Mouse (Mus musculus) heart, adult 2 months (tissue): Measurements from ENCODE around the gene Gnb4. TPM values are rescaled to one million over a fixed set of nuclear protein-coding genes. Genes with fewer than 3 reads are reported as not detected.
A peak's percentile ranks its signal among the peaks of the same experiment; 100 is the strongest.

ENCODE experiments used
- DNase-seq, 2 experiments: peaks; one replicate each; pipeline ENCODE4 v3.0.0; 2021
- H3K27ac ChIP-seq: fragments of 200-600 bp; 2 replicates; pipeline ENCODE4 v1.8.1; 2022
- H3K27me3 ChIP-seq: fragments of 200-500 bp; 2 replicates; pipeline ENCODE4 v1.6.1; 2012; ENCODE audit warnings: mild to moderate bottlenecking, low read length, inconsistent platforms, mixed read lengths; ENCODE audit not compliant: control insufficient read depth, insufficient read depth
- H3K36me3 ChIP-seq: fragments of 200-500 bp; 2 replicates; pipeline ENCODE4 v1.6.1; 2012; ENCODE audit warnings: low read length, inconsistent platforms; ENCODE audit not compliant: control insufficient read depth, insufficient read depth
- H3K4me1 ChIP-seq: fragments of 200-500 bp; 2 replicates; pipeline ENCODE4 v1.6.1; 2011; ENCODE audit warnings: low read length; ENCODE audit not compliant: control insufficient read depth, insufficient read depth
- H3K4me3 ChIP-seq: fragments of 200-600 bp; 2 replicates; pipeline ENCODE4 v1.8.1; 2022
- H3K79me2 ChIP-seq: fragments of 200-500 bp; replicated peaks from 2 replicates; pipeline ENCODE4 v1.6.1; 2012; ENCODE audit warnings: mild to moderate bottlenecking, inconsistent platforms, low read length, moderate library complexity, mixed read lengths; ENCODE audit not compliant: control insufficient read depth, insufficient read depth
- H3K9ac ChIP-seq: fragments of 200-500 bp; 2 replicates; pipeline ENCODE4 v1.6.1; 2012; ENCODE audit warnings: low read depth, mild to moderate bottlenecking, control low read depth, inconsistent platforms, low read length, mixed read lengths
- CTCF ChIP-seq: fragments of 200-600 bp; IDR thresholded peaks from 2 replicates; pipeline ENCODE4 v1.8.1; 2022; ENCODE audit warnings: antibody characterized with exemption, mild to moderate bottlenecking, moderate library complexity
- EP300 ChIP-seq: fragments of 200-500 bp; IDR thresholded peaks from 2 replicates; pipeline ENCODE4 v1.6.1; 2011; ENCODE audit warnings: low read depth, low read length, control low read depth; ENCODE audit not compliant: insufficient read depth
- POLR2A ChIP-seq: fragments of 200-500 bp; IDR thresholded peaks from 2 replicates; pipeline ENCODE4 v1.6.1; 2011; ENCODE audit warnings: mild to moderate bottlenecking, low read depth, low read length, control low read depth; ENCODE audit not compliant: insufficient read depth
- WGBS: fragments of 180-500 bp; shearing (Covaris S2); methylation state at CpG from one replicate; pipeline ENCODE4 v1.1.7; 2018; 5-methylcytosine and 5-hydroxymethylcytosine counted together
- intact Hi-C: fragments of 180-260 bp; cut with DNase I; formaldehyde crosslinking; loops from one replicate; pipeline ENCODE4 v1.15.1; 2025
- polyA plus RNA-seq: library from polyadenylated mRNA; depleted of rRNA; stranded (reverse); fragments of >200 nt; gene quantifications from 2 replicates; pipeline ENCODE4 v1.2.3, GENCODE M21; 2012; rRNA removed
- total RNA-seq, 2 experiments: library from RNA; stranded (reverse); gene quantifications; 2 replicates each; pipeline ENCODE4 v1.2.3; 2021

Gene Gnb4
- total and polyA plus RNA-seq, 3 experiments: 12.4 to 18.5 (median 15.5) TPM

- no peaks in the 10 kb centered on the region for H3K27me3 ChIP-seq
- H3K9ac ChIP-seq: no peak overlapping the region
- intact Hi-C loops: no loop called here
- peaks cover 14% of the 10 kb centered on the region for H3K36me3 ChIP-seq
- no peak for DNase-seq
- no peak overlapping the region for H3K4me3 ChIP-seq
- H3K4me1 ChIP-seq: no peaks in the 10 kb centered on the region
- TF ChIP-seq POLR2A (no peak), CTCF (no peak), EP300 (no peak)
- WGBS: 96% methylated on average over 2 of the region's 2 CpGs
- no peak overlapping the region for H3K27ac ChIP-seq
- H3K79me2 ChIP-seq: no peaks in the 10 kb centered on the region
Measured at GRCm38 (mm10) chr3:32573086-32573485, 43.3 kb downstream of the Gnb4 start.

- TF ChIP-seq EP300 (no peak), CTCF (no peak), POLR2A (no peak)
- WGBS: 81% methylated on average over 6 of the region's 6 CpGs
- no peak overlapping the region for H3K4me3 ChIP-seq
- no peak overlapping the region for H3K27ac ChIP-seq
- H3K36me3 ChIP-seq: peaks cover 5% of the 10 kb centered on the region
- no peak for DNase-seq
- H3K9ac ChIP-seq: no peak overlapping the region
- no peaks in the 10 kb centered on the region for H3K27me3 ChIP-seq
- H3K4me1 ChIP-seq: no peaks in the 10 kb centered on the region
- intact Hi-C loops: no loop called here
- no peaks in the 10 kb centered on the region; the same call in none of the 2 replicates for H3K79me2 ChIP-seq
Measured at GRCm38 (mm10) chr3:32563401-32563800, 53.0 kb downstream of the Gnb4 start.

GRCm38 (mm10) chr3:32553061-32553460, 63.3 kb downstream of the Gnb4 start:
- intact Hi-C loops: loop anchor here (2.0 kb wide), 1 partner anchor 146 kb away; no protein-coding TSS in a partner anchor
- no peaks in the 10 kb centered on the region; the same call in 1 of the 2 replicates for H3K79me2 ChIP-seq
- no peak overlapping the region for H3K4me3 ChIP-seq
- H3K27me3 ChIP-seq: no peaks in the 10 kb centered on the region
- DNase-seq: no peak
- H3K27ac ChIP-seq: no peak overlapping the region
- WGBS: 100% methylated on average over 1 of the region's 1 CpGs
- H3K36me3 ChIP-seq: peaks cover 10% of the 10 kb centered on the region
- H3K4me1 ChIP-seq: no peaks in the 10 kb centered on the region
- no peak overlapping the region for H3K9ac ChIP-seq
- TF ChIP-seq POLR2A (no peak), CTCF (peak; percentile 59), EP300 (no peak)

- Histone ChIP-seq H3K4me3 (no peak overlapping the region), H3K79me2 (peaks cover 6% of the 10 kb centered on the region), H3K27me3 (no peaks in the 10 kb centered on the region), H3K27ac (peak overlapping the region; percentile 74), H3K36me3 (peaks cover 52% of the 10 kb centered on the region), H3K4me1 (peaks cover 7% of the 10 kb centered on the region), H3K9ac (no peak overlapping the region)
- intact Hi-C loops: no loop called here
- no peak for TF ChIP-seq EP300
- TF ChIP-seq POLR2A: no peak
- TF ChIP-seq CTCF: no peak
- WGBS: 74% methylated on average over 5 of the region's 5 CpGs
- DNase-seq: no peak
Measured at GRCm38 (mm10) chr3:32538091-32538490, 78.3 kb downstream of the Gnb4 start.

GRCm38 (mm10) chr3:32537556-32537955, 78.8 kb downstream of the Gnb4 start:
- WGBS: 14% methylated on average over 1 of the region's 1 CpGs
- Histone ChIP-seq H3K4me3 (no peak overlapping the region), H3K4me1 (peaks cover 7% of the 10 kb centered on the region), H3K79me2 (peaks cover 6% of the 10 kb centered on the region), H3K9ac (no peak overlapping the region), H3K36me3 (peaks cover 57% of the 10 kb centered on the region), H3K27ac (peak overlapping the region; percentile 74), H3K27me3 (no peaks in the 10 kb centered on the region)
- DNase-seq: peak; percentile 60 to 79
- TF ChIP-seq POLR2A: no peak
- peak; percentile 83 for TF ChIP-seq EP300
- TF ChIP-seq CTCF: peak; percentile 11; the same call in 1 of the 2 replicates
- intact Hi-C loops: no loop called here

- no peak for TF ChIP-seq EP300
- TF ChIP-seq POLR2A: no peak
- TF ChIP-seq CTCF: no peak
- H3K36me3 ChIP-seq: peaks cover 62% of the 10 kb centered on the region
- 47% methylated on average over 1 of the region's 1 CpGs for WGBS
Measured at GRCm38 (mm10) chr3:32535692-32536091, 80.7 kb downstream of the Gnb4 start.

More at GRCm38 (mm10) chr3:32535692-32536091, 80.7 kb downstream of the Gnb4 start:
- Histone ChIP-seq H3K4me3 (no peak overlapping the region), H3K4me1 (peaks cover 7% of the 10 kb centered on the region), H3K9ac (no peak overlapping the region; the same call in 1 of the 2 replicates), H3K79me2 (peaks cover 6% of the 10 kb centered on the region), H3K27me3 (no peaks in the 10 kb centered on the region), H3K27ac (no peak overlapping the region; the same call in 1 of the 2 replicates)
- intact Hi-C loops: no loop called here
- DNase-seq: no peak

Other genes with a start within 250 kb of the Gnb4 start
- 10 to 100 TPM; 43.5 to 48.5 TPM for gene Pik3ca, start 218.9 kb downstream of the Gnb4 start, total RNA-seq
- 6.5 and 13.4 TPM in 2 replicates for gene Pik3ca, start 218.9 kb downstream of the Gnb4 start, polyA plus RNA-seq
- not detected for gene Kcnmb3, start 124.4 kb downstream of the Gnb4 start, total RNA-seq
- not detected in 2 replicates for gene Kcnmb3, start 124.4 kb downstream of the Gnb4 start, polyA plus RNA-seq
- gene Zfp639, start 106.3 kb downstream of the Gnb4 start, total RNA-seq: 10 to 100 TPM; 22.1 to 28.0 TPM
- 20.6 and 26.2 TPM in 2 replicates for gene Zfp639, start 106.3 kb downstream of the Gnb4 start, polyA plus RNA-seq
- 100 to 1,000 TPM; 384 to 501 TPM for gene Mfn1, start 87.1 kb downstream of the Gnb4 start, total RNA-seq
- gene Mfn1, start 87.1 kb downstream of the Gnb4 start, polyA plus RNA-seq: 80.0 and 147 TPM in 2 replicates
- 10 to 100 TPM; 22.1 to 22.9 TPM for gene Actl6a, start 89.7 kb upstream of the Gnb4 start, total RNA-seq
- gene Actl6a, start 89.7 kb upstream of the Gnb4 start, polyA plus RNA-seq: 11.1 and 18.1 TPM in 2 replicates
- 100 to 1,000 TPM; 793 to 933 TPM for gene Ndufb5, start 120.4 kb upstream of the Gnb4 start, total RNA-seq
- gene Ndufb5, start 120.4 kb upstream of the Gnb4 start, polyA plus RNA-seq: 925 and 1,211 TPM in 2 replicates
- gene Mrpl47, start 121.0 kb upstream of the Gnb4 start, total RNA-seq: 10 to 100 TPM; 39.3 to 44.8 TPM
- gene Mrpl47, start 121.0 kb upstream of the Gnb4 start, polyA plus RNA-seq: 4.8 and 10.8 TPM in 2 replicates
- gene Usp13, start 201.0 kb upstream of the Gnb4 start, total RNA-seq: 100 to 1,000 TPM; 183 to 204 TPM
- 47.9 and 80.9 TPM in 2 replicates for gene Usp13, start 201.0 kb upstream of the Gnb4 start, polyA plus RNA-seq